Mouse (Mus musculus) erythroblast, adult 5-6 weeks (primary cell): ENCODE results near the gene Slc11a1. TPM values are rescaled to one million over a fixed set of nuclear protein-coding genes. Genes with fewer than 3 reads are reported as not detected.
"Not testable (repeated sequence)": the region's sequence is repeated elsewhere in the genome, so short reads cannot be mapped to it uniquely, and the experiment has no call there.

Experiments used
- ATAC-seq: replicated peaks from 2 replicates; pipeline ENCODE4 v1.8.0; 2016; ENCODE audit warnings: moderate number of reproducible peaks, mild to moderate bottlenecking, moderate TSS enrichment, inconsistent platforms; ENCODE audit not compliant: poor library complexity, low FRiP score, severe bottlenecking
- total RNA-seq, 2 experiments: library from RNA; stranded (forward) in 1 of 2; stranded (reverse) in 1 of 2; fragments of 150-400 nt in 1 of 2; fragments of 200-764, 138-1000 nt in 1 of 2; gene quantifications; 2 replicates each; pipeline versions ENCODE4 v1.2.3 to v1.2.4; 2015 to 2017; ENCODE audit warnings: low replicate concordance in 2 of 2

Gene Slc11a1
- 20.2 and 37.0 TPM in 2 replicates for total RNA-seq (2015; ENCODE audit: low replicate concordance)
- 3.0 and 12.7 TPM in 2 replicates for total RNA-seq (2017; ENCODE audit: low replicate concordance)

DNA sequence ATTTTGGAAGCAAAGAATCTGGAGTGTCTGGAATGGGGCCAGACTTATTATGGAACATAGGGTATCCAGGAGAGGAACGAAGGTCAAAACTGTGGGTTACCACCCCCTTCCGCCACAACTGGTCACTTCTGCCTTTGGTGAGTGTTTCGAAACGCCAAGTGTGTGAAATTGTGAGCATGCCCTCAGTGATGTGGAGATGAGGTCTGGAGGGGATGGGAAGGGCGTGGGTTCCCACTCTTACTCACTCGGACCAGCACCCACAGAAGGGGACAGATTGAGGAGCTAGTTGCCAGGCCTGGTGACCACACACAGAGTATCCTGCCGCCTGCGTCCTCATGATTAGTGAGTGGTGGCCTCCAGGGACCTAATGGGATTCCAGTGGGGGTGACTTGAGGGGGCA is at the start of gene Slc11a1:
Gene Slc11a1, plus strand, starts transcription at position 216 of the 400 bp plus-strand sequence.
- no peak for ATAC-seq

- not testable (repeated sequence) for ATAC-seq
These were observed 48.1 kb upstream of the Slc11a1 start for GRCm38 (mm10) chr1:74326916-74327315.

DNA sequence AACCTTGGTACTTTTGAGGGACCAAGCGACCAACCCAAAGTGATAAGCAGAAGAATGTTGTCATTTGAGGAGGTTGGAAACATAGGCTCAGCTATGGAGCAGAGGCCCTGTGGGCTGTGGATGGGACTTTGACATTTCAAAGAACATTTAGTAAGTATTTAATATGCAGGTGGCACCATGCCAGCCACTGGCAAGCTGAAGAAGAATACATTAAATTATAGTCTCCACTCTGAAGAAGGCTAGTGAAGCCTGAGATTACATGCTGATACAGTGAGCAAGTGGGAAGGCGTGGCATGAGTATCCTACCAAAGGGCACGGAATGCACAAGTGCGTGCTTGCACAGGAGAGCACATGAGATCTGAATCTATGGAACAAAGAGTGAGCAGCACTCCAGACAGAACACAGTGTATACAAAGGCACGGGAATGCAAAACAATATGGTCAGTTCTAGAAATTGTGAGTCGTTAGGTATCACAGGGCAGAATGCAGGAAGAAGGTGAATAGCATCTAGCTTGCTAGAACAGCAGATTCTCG is 45.0 kb upstream of the Slc11a1 start:
- no peak for ATAC-seq

- ATAC-seq = no peak
These were observed 43.8 kb upstream of the Slc11a1 start for GRCm38 (mm10) chr1:74331046-74331681.

- peak; percentile 96 for ATAC-seq
These were observed 42.7 kb upstream of the Slc11a1 start for GRCm38 (mm10) chr1:74332241-74332763.

DNA sequence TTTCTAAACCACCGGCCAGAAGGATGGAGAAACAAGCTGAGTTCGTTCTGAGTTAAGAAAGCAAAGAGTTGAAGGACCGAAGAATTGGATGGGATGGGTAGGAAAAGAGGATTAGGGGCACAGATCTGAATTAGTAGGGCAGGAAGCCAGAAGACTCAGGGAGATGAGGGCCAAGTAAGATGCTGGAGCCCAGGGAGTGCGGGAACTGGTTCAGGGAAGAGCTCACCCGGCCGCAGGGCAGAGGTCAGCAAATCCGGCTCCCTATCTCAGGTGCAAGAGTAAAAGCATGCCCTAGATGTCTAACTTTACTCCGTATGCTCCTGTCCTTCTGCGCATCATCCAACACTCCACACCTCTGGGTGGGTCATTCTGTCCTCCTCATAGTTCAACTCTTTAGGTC is 42.1 kb upstream of the Slc11a1 start:
- ATAC-seq = no peak

DNA sequence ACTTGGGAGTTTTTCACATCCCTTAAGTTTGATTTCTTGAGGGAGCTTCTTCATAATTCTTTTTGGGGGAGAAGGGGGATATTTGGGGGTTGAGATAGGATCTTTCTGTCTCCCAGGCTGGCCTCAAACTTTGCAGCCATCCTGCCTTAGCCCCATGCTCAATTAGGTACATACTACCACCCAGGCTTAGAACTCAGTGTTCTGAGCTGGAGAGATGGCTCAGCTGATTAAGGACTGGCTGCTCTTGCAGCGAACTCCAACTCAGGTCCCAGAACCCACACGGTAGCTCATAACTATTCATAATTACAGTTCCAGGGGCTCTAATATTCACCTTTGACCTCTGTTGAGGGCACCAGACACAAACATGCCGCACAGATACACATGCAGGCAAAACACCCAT is 40.4 kb upstream of the Slc11a1 start:
- no peak for ATAC-seq

GRCm38 (mm10) chr1:74335033-74335432 is 40.0 kb upstream of the Slc11a1 start:
- no peak for ATAC-seq

- ATAC-seq = no peak
These were observed 39.4 kb upstream of the Slc11a1 start for GRCm38 (mm10) chr1:74335436-74336170.

GRCm38 (mm10) chr1:74337241-74337771 is 37.7 kb upstream of the Slc11a1 start:
- no peak for ATAC-seq

GRCm38 (mm10) chr1:74338013-74338412 is 37.0 kb upstream of the Slc11a1 start:
- no peak for ATAC-seq

DNA sequence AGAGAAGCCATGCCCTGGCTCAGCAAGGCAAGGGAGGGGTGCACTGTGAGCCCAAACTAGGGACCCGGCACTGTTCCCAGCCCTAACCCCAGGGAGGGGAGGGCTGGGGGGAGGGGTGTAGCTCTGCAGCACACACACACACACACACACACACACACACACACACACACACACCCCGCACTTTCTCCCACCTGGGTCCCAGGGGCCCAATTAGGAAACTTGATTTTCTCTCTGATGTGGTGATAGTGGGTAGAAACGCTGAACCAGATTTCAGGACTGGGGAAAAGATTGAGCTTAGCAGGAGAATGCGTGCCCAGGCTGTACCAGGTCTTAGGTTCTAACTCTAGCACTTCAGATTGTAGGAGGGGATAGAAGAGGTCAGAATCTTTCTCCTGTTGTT is 36.4 kb upstream of the Slc11a1 start:
- no peak for ATAC-seq

DNA sequence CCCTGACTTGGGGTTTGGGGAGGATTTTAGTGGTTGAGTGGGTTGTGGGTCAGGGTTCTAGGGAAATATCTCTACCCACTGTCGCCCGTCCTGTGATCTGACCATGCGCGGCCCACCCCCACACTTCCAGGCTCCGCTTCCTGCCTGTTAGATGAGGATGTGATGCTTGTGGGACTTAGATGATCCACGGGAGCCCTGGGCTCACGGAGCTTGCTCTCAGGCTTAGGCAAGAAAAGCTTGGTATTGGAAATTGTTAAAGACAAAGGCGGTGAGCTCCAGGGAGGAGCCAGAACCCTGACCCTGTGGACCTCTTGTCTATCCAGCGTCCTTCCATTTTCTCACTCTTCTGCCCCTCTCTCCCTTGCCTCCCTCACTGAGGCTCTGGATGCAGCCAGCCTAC is 35.1 kb upstream of the Slc11a1 start:
- ATAC-seq = no peak

GRCm38 (mm10) chr1:74340361-74340764 is 34.6 kb upstream of the Slc11a1 start:
- ATAC-seq = no peak

DNA sequence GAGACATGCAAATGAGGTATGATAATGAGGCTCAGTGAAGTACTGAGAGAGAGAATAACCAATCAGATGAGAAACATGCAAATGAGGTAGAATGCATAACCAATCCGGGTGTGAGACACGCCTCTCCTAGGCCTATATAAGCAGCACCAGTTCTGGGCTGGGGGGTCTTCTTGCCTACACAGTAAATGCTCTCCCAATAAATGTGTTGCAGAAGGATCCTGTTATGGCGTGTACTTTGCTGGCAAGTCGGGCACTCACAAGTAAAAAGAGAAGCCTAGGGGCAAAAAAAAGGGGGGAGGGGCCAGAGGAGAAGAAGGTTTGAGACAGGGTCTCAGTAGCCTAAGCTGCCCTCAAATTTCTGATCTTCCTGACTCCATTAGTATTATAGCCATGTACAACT is 34.0 kb upstream of the Slc11a1 start:
- not testable (repeated sequence) for ATAC-seq

DNA sequence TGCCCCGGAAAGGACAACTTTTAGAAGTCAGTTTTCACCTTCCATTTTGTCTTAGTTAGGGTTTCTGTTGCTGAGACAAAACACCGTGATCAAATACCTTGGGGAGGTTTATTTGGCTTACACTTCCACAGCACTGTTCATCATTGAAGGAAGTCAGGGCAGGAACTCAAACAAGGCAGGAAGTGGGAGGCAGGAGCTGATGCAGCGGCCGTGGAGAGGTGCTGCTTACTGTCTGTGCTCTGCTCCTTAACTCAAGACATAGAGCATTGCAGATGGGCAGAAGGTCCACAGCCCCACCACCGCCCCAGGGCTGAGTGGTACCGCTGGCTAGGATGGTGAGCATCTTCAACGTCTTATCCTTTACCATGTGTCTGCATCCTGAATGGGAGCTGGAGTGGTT is 33.1 kb upstream of the Slc11a1 start:
- no peak for ATAC-seq

DNA sequence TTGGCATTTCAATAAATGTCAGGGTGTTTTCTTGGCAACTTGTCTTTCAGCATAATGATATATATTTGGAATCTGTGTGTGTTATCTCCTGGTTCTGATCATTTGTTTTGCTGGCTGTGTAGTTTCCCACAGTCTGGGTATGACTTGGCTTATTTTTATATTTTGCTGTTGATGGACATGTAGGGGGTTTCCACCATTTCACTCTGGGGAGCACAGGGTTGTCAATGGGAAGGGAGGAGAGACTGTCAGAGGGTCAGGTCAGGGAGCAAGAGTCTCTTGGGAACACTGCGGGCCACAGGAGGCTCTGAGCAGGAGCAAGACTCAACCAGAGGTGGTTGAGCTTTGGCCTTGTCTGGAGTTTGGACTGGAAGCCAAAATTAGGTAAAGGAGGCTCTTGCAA is 32.7 kb upstream of the Slc11a1 start:
- no peak for ATAC-seq

DNA sequence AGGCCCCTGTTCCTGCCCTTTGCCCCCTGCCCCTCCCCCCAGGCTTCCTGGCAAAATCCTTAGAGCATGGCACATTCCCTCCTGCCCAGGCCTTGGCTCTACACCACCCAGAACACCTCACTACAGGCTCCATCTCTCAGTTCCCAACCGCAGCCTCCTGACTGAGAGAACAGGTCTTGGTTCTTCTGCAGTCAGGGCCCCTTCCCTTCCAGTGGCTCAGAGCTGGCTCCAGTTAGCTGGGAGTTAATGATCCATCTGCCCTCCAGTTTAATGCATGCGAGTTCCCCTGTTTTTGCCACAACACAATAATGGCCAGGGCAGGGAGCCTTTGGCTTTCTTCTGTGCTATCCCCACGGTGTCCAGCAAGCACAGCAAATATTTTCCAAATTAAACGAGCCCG is 31.8 kb upstream of the Slc11a1 start:
- ATAC-seq = no peak

DNA sequence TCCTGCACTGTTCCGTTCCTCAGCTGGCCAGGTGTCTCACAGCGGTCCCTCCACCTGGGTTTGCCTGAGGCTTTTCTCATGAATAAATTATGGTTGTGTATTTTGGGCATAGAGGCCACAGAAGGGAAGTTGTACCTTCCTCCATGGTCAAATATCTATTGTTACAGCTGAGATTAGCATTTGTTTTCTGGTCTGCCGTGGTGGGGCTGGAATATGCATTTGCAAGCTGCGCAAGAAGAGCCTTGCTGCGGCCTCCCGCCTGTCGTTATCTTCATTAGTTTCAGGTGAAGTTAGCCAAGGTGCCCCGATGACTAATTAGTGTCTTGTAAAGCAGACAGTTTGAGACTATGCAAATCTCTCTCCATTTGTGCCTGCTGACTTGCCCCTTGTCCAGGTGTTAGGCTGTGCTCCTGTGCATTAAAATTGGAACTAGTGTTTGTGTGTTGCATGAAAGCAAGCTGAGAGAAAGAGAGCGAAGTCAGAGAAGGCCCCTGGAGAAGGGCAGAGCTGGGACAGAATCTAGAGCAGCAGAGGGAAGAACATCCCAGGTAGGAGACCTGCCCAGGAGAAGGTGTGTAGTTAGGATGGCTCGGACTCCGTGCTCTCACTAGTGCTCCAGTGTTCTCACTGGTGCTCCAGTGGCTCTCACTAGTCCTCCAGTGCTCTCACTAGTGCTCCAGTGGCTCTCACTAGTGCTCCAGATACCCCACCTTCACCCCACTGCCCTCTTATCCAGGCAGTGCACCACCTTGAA is 30.7 kb upstream of the Slc11a1 start:
- ATAC-seq = no peak

DNA sequence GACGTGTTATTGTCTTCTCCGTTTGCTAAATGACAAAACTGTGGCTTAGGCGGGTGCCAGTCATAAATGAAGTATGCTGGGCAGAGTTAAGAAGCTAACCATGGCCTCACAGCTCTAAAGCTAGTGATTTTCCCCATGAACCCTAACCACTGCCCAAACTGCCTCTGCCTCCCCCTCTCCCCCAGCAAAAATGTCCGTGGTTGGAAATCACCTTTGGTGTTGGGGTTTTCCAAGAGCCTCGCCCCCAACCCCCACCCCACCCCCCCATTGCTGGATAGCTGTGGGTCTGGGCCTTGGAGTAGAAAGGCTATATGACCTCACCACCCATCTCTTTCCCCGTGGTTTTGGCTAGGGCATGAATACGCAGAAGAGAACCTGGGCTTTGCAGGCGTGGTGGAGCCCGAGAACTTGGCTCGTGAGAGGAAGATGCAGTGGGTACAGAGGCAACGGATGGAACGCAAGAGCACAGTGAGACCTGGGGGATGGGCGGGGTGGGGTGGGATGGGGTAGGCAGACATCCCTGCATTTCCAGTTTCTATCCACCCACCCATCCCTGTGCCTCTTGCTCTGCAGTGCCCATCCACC is 23.7 kb upstream of the Slc11a1 start:
- ATAC-seq = no peak
